Mouse (Mus musculus) CH12.LX (cell line): Measurements from ENCODE around the gene Tspan14. TPM values are rescaled to one million over a fixed set of nuclear protein-coding genes. Genes with fewer than 3 reads are reported as not detected.

ENCODE experiments used
- DNase-seq: peaks from one replicate; pipeline ENCODE4 v3.0.0-alpha.2; 2013; ENCODE audit errors: extremely low read depth
- H3K27ac ChIP-seq: 2 replicates; pipeline ENCODE4 v1.5.1; 2012; ENCODE audit warnings: low read depth, mild to moderate bottlenecking, control low read depth, moderate library complexity; ENCODE audit not compliant: insufficient read depth
- H3K27me3 ChIP-seq: replicated peaks from 2 replicates; pipeline ENCODE3; 2012; ENCODE audit warnings: inconsistent platforms
- H3K36me3 ChIP-seq, 2 experiments: replicated peaks in 1 of 2; 2 replicates each; pipeline versions ENCODE3 to v1.6.1; 2012; ENCODE audit warnings: inconsistent platforms in 1 of 2, low read length in 1 of 2, mild to moderate bottlenecking in 1 of 2, mixed read lengths in 1 of 2, moderate library complexity in 1 of 2; ENCODE audit not compliant: control insufficient read depth in 1 of 2, insufficient read depth in 1 of 2
- H3K4me1 ChIP-seq, 2 experiments: 2 replicates each; pipeline ENCODE4 v1.6.1; 2012; ENCODE audit warnings: inconsistent platforms in 1 of 2, moderate library complexity in 1 of 2; ENCODE audit not compliant: insufficient read depth in 2 of 2, control insufficient read depth in 1 of 2
- H3K4me2 ChIP-seq: 2 replicates; pipeline ENCODE4 v1.6.1; 2012; ENCODE audit warnings: low read depth, mild to moderate bottlenecking, control low read depth; ENCODE audit not compliant: poor library complexity, insufficient read depth, severe bottlenecking
- H3K4me3 ChIP-seq, 3 experiments: fragments of 150-350 bp in 1 of 3; sonication (generic) in 1 of 3; replicated peaks in 1 of 3; 2 replicates each; pipeline versions ENCODE3 to v1.5.1; 2011 to 2012; ENCODE audit warnings: low read depth in 2 of 3, low read length in 2 of 3, mild to moderate bottlenecking in 2 of 3, moderate library complexity in 2 of 3, control low read depth in 1 of 3, improper control_type of control experiment in 1 of 3, inconsistent platforms in 1 of 3, mixed read lengths in 1 of 3; ENCODE audit not compliant: poor library complexity in 1 of 3
- H3K79me2 ChIP-seq: replicated peaks from 2 replicates; pipeline ENCODE4 v1.6.1; 2012; ENCODE audit warnings: mild to moderate bottlenecking, moderate library complexity; ENCODE audit not compliant: control insufficient read depth, poor library complexity, insufficient read depth, severe bottlenecking; ENCODE audit errors: extremely low read depth
- H3K9ac ChIP-seq: 2 replicates; pipeline ENCODE4 v1.6.1; 2012; ENCODE audit warnings: low read depth, mild to moderate bottlenecking, control low read depth, moderate library complexity; ENCODE audit not compliant: insufficient read depth
- H3K9me3 ChIP-seq: replicated peaks from 2 replicates; pipeline ENCODE3; 2012; ENCODE audit warnings: low read length, inconsistent platforms, mixed read lengths
- CHD1 ChIP-seq: IDR thresholded peaks from 2 replicates; pipeline ENCODE4 v1.6.1; 2012; ENCODE audit warnings: low read depth, low read length, improper control_type of control experiment, inconsistent platforms
- CHD2 ChIP-seq: IDR thresholded peaks from 2 replicates; pipeline ENCODE4 v1.6.1; 2011; ENCODE audit warnings: low read length, improper control_type of control experiment
- CTCF ChIP-seq, 2 experiments: IDR thresholded peaks in 1 of 2; conservative IDR thresholded peaks in 1 of 2; 2 replicates each; pipeline ENCODE4 v1.5.1; 2011 to 2012; ENCODE audit warnings: low read depth in 2 of 2, low read length in 2 of 2, improper control_type of control experiment in 1 of 2, inconsistent platforms in 1 of 2, mild to moderate bottlenecking in 1 of 2, moderate library complexity in 1 of 2
- ELF1 ChIP-seq: IDR thresholded peaks from 2 replicates; pipeline ENCODE4 v1.6.1; 2014; ENCODE audit warnings: low read depth, mild to moderate bottlenecking, inconsistent platforms, low read length, improper control_type of control experiment
- ETS1 ChIP-seq: conservative IDR thresholded peaks from 2 replicates; pipeline ENCODE4 v1.6.1; 2012; ENCODE audit warnings: low read depth, mild to moderate bottlenecking, inconsistent platforms, low read length, improper control_type of control experiment, moderate library complexity
- HCFC1 ChIP-seq: IDR thresholded peaks from 2 replicates; pipeline ENCODE4 v1.6.1; 2012; ENCODE audit warnings: low read depth, mild to moderate bottlenecking, inconsistent platforms, low read length, improper control_type of control experiment
- JUN ChIP-seq: IDR thresholded peaks from 2 replicates; pipeline ENCODE4 v1.6.1; 2011; ENCODE audit warnings: low read depth, mild to moderate bottlenecking, low read length, improper control_type of control experiment, moderate library complexity; ENCODE audit not compliant: insufficient read depth
- MAX ChIP-seq: IDR thresholded peaks from 2 replicates; pipeline ENCODE4 v1.6.1; 2011; ENCODE audit warnings: low read length, improper control_type of control experiment
- MAZ ChIP-seq: IDR thresholded peaks from 2 replicates; pipeline ENCODE4 v1.6.1; 2012; ENCODE audit warnings: low read depth, mild to moderate bottlenecking, inconsistent platforms, low read length, improper control_type of control experiment, moderate library complexity
- MEF2A ChIP-seq: IDR thresholded peaks from 2 replicates; pipeline ENCODE4 v1.6.1; 2014; ENCODE audit warnings: low read depth, mild to moderate bottlenecking, inconsistent platforms, low read length, improper control_type of control experiment, borderline replicate concordance
- NELFE ChIP-seq: IDR thresholded peaks from 2 replicates; pipeline ENCODE4 v1.6.1; 2011; ENCODE audit warnings: low read depth, low read length, improper control_type of control experiment
- POLR2A ChIP-seq: IDR thresholded peaks from 2 replicates; pipeline ENCODE4 v1.6.1; 2011; ENCODE audit warnings: low read depth, mild to moderate bottlenecking, improper control_type of control experiment, low read length
- RAD21 ChIP-seq: IDR thresholded peaks from 2 replicates; pipeline ENCODE4 v1.6.1; 2011; ENCODE audit warnings: low read depth, mild to moderate bottlenecking, low read length, improper control_type of control experiment, moderate library complexity
- TBP ChIP-seq: conservative IDR thresholded peaks from 2 replicates; pipeline ENCODE4 v1.6.1; 2011; ENCODE audit warnings: low read depth, low read length, improper control_type of control experiment
- UBTF ChIP-seq: IDR thresholded peaks from 2 replicates; pipeline ENCODE4 v1.6.1; 2012; ENCODE audit warnings: low read depth, mild to moderate bottlenecking, inconsistent platforms, low read length, improper control_type of control experiment, moderate library complexity
- USF1 ChIP-seq: IDR thresholded peaks from 2 replicates; pipeline ENCODE4 v1.6.1; 2014; ENCODE audit warnings: low read depth, mild to moderate bottlenecking, inconsistent platforms, low read length, improper control_type of control experiment
- USF2 ChIP-seq: conservative IDR thresholded peaks from 2 replicates; pipeline ENCODE4 v1.6.1; 2011; ENCODE audit warnings: low read depth, low read length, improper control_type of control experiment
- ZC3H11A ChIP-seq: IDR thresholded peaks from 2 replicates; pipeline ENCODE4 v1.6.1; 2012; ENCODE audit warnings: low read depth, mild to moderate bottlenecking, inconsistent platforms, low read length, improper control_type of control experiment
- ZKSCAN1 ChIP-seq: IDR thresholded peaks from 2 replicates; pipeline ENCODE4 v1.6.1; 2012; ENCODE audit warnings: low read depth, inconsistent platforms, low read length, improper control_type of control experiment, borderline replicate concordance
- ZMIZ1 ChIP-seq: IDR thresholded peaks from 2 replicates; pipeline ENCODE4 v1.6.1; 2012; ENCODE audit warnings: low read depth, mild to moderate bottlenecking, inconsistent platforms, low read length, improper control_type of control experiment
- dilution Hi-C: fragments of 300-500 bp; cut with MboI; formaldehyde crosslinking; loops from 2 replicates; pipeline ENCODE4 v1.14.3; 2020; ENCODE audit warnings: low sequenced_read_pairs; ENCODE audit not compliant: extremely low pct_unique_long_range_greater_than_20kb, extremely low pct_ligation_motif_present
- in situ Hi-C: fragments of 300-500 bp; cut with MboI; formaldehyde crosslinking; loops from 3 replicates; pipeline ENCODE4 v1.14.3; 2019; ENCODE audit warnings: low sequenced_read_pairs, low pct_ligation_motif_present, low pct_unique_long_range_greater_than_20kb, mixed read lengths
- polyA plus RNA-seq: library from polyadenylated mRNA; unstranded; fragments of >175 nt; gene quantifications from 2 replicates; pipeline ENCODE4 v1.2.1, GENCODE M21; 2012; ENCODE audit warnings: low read depth; ENCODE audit not compliant: insufficient read length
- total RNA-seq, 2 experiments: library from RNA; depleted of rRNA; stranded (reverse); fragments of 300-350 nt in 1 of 2; fragments of >200 nt in 1 of 2; gene quantifications; 2 replicates each; pipeline ENCODE4 v1.2.3; 2012 to 2014

Gene Tspan14
- total and polyA plus RNA-seq, 3 experiments = 11.6 to 19.1 (median 14.9) TPM

DNA sequence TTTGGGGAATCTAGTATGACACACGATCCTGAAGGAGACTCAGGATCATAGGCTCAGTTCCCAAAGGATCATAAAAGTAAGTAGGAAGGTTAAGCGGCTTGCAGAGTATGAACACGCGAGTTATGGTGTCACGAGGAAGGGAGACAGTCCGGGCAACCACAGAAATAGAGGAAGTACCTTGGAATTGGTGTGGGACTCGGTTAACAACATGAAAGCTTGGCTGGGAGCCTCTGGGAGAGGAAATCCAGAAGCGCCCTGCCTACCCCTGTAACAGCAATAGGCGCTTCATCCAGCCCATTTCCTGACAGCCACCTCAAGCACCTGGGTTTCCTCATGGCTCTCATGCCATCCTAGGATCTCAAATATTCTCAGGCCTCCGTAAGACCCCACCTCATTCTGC lies 39.7 kb upstream of the Tspan14 start:
- Histone ChIP-seq H3K4me3 (no peak overlapping the region), H3K4me2 (no peak overlapping the region), H3K4me1 (peaks cover 0 to 33% of the 10 kb centered on the region in 2 experiments; a peak in 2 of 4 replicates), H3K79me2 (no peaks in the 10 kb centered on the region), H3K27ac (no peak overlapping the region), H3K9me3 (no peaks in the 10 kb centered on the region), H3K27me3 (no peaks in the 10 kb centered on the region), H3K9ac (no peak overlapping the region), H3K36me3 (peaks cover 0 to 4% of the 10 kb centered on the region in 2 experiments)
- dilution Hi-C loops (no loop called here), in situ Hi-C loops (no loop called here)
- DNase-seq = no peak
- TF ChIP-seq JUN (no peak), ELF1 (no peak), MAZ (no peak), POLR2A (no peak), ZC3H11A (no peak), MEF2A (no peak), ZMIZ1 (no peak), CTCF (conservative IDR thresholded peaks at IDR 0.05 in 1 of 2, IDR thresholded peaks at IDR 0.05 in 1 of 2; ENCODE audit: low read depth in 2 of 2, low read length in 2 of 2) (no peak), HCFC1 (no peak), RAD21 (no peak), TBP (no peak), CHD1 (no peak), NELFE (no peak), USF2 (no peak), USF1 (no peak), ZKSCAN1 (no peak), ETS1 (no peak), CHD2 (no peak), UBTF (no peak)

- Histone ChIP-seq H3K4me3 (no peak overlapping the region), H3K27me3 (no peaks in the 10 kb centered on the region), H3K4me1 (peaks cover 4 to 38% of the 10 kb centered on the region in 2 experiments; a peak in 3 of 4 replicates), H3K36me3 (peaks cover 0 to 4% of the 10 kb centered on the region in 2 experiments)
- TF ChIP-seq TBP (no peak), MAX (no peak), ZMIZ1 (no peak), CHD2 (no peak)
- TF ChIP-seq, all 38 proteins: peak for 0
- in situ Hi-C loops = no loop called here
- Histone ChIP-seq H3K27ac (no peak overlapping the region), H3K4me2 (no peak overlapping the region), H3K9ac (no peak overlapping the region), H3K9me3 (no peaks in the 10 kb centered on the region), H3K79me2 (no peaks in the 10 kb centered on the region)
- no peak for DNase-seq
- dilution Hi-C loops = no loop called here
Observed at GRCm38 (mm10) chr14:41005716-41006115, 39.1 kb upstream of the Tspan14 start.
